Mouse (Mus musculus) G1E (cell line): ENCODE results near the gene Gpr37l1. TPM values are rescaled to one million over a fixed set of nuclear protein-coding genes. Genes with fewer than 3 reads are reported as not detected.

ENCODE experiments used
- ATAC-seq: 2 replicates; pipeline ENCODE4 v1.8.0; 2016; ENCODE audit warnings: mild to moderate bottlenecking; ENCODE audit not compliant: insufficient number of reproducible peaks, poor library complexity, low FRiP score, severe bottlenecking; ENCODE audit errors: extremely low read depth
- DNase-seq: peaks from one replicate; pipeline ENCODE4 v3.0.0; 2012; ENCODE audit warnings: low spot score
- H3K27me3 ChIP-seq: 2 replicates; pipeline ENCODE4 v1.6.1; 2012; ENCODE audit warnings: mild to moderate bottlenecking, low read length, inconsistent platforms; ENCODE audit not compliant: insufficient read depth
- H3K36me3 ChIP-seq: replicated peaks from 2 replicates; pipeline ENCODE3; 2012; ENCODE audit warnings: mild to moderate bottlenecking, inconsistent platforms
- H3K4me1 ChIP-seq: 2 replicates; pipeline ENCODE4 v1.6.1; 2012; ENCODE audit warnings: low read depth, low read length, inconsistent platforms, mixed read lengths; ENCODE audit not compliant: insufficient read depth
- H3K4me3 ChIP-seq: 2 replicates; pipeline ENCODE4 v1.5.1; 2012; ENCODE audit warnings: low read depth, mild to moderate bottlenecking, inconsistent platforms, low read length, moderate library complexity, mixed read lengths
- H3K9me3 ChIP-seq: replicated peaks from 2 replicates; pipeline ENCODE4 v1.6.1; 2012; ENCODE audit warnings: inconsistent platforms
- CTCF ChIP-seq: IDR thresholded peaks from 2 replicates; pipeline ENCODE4 v1.5.1; 2012; ENCODE audit warnings: low read depth, low read length, inconsistent platforms, mixed read lengths
- GATA1 ChIP-seq: IDR thresholded peaks from 2 replicates; pipeline ENCODE4 v1.6.1; 2012; ENCODE audit warnings: borderline replicate concordance, low read length, inconsistent platforms, mixed read lengths
- GATA2 ChIP-seq: IDR thresholded peaks from 2 replicates; pipeline ENCODE4 v1.6.1; 2012; ENCODE audit warnings: low read depth, low read length, inconsistent platforms, borderline replicate concordance
- POLR2AphosphoS5 ChIP-seq: IDR thresholded peaks from 2 replicates; pipeline ENCODE4 v1.6.1; 2012; ENCODE audit warnings: low read depth, low read length, inconsistent platforms; ENCODE audit not compliant: insufficient replicate concordance
- TAL1 ChIP-seq: conservative IDR thresholded peaks from 2 replicates; pipeline ENCODE4 v1.6.1; 2012; ENCODE audit warnings: low read depth, low read length, inconsistent platforms, mixed read lengths
- polyA plus RNA-seq: library from polyadenylated mRNA; stranded (reverse); fragments of >175 nt; gene quantifications from 2 replicates; pipeline ENCODE4 v1.2.3, GENCODE M21; 2012
- total RNA-seq, 2 experiments: library from RNA; stranded (forward) in 1 of 2; stranded (reverse) in 1 of 2; fragments of 200-1000 nt in 1 of 2; fragments of >200 nt in 1 of 2; fragmentation: Nextera tagmentation in 1 of 2; gene quantifications; 2 replicates each; pipeline ENCODE4 v1.2.3; 2014 to 2017

The Gpr37l1 gene
- total and polyA plus RNA-seq, 3 experiments = 0.05 TPM; not detected in 2

GRCm38 (mm10) chr1:135183448-135183847, 16.0 kb upstream of the Gpr37l1 start:
- Histone ChIP-seq H3K36me3 (no peaks in the 10 kb centered on the region), H3K27me3 (peaks cover 66% of the 10 kb centered on the region), H3K4me1 (peaks cover 13% of the 10 kb centered on the region; the same call in 1 of the 2 replicates), H3K4me3 (no peak overlapping the region), H3K9me3 (no peaks in the 10 kb centered on the region)
- no peak for DNase-seq
- TF ChIP-seq GATA1 (no peak), GATA2 (no peak), POLR2AphosphoS5 (no peak), TAL1 (no peak), CTCF (no peak)
- ATAC-seq = no peak

GRCm38 (mm10) chr1:135182975-135183374, 15.5 kb upstream of the Gpr37l1 start:
- Histone ChIP-seq H3K4me1 (peaks cover 13% of the 10 kb centered on the region; the same call in 1 of the 2 replicates), H3K27me3 (peaks cover 64% of the 10 kb centered on the region), H3K4me3 (no peak overlapping the region), H3K9me3 (no peaks in the 10 kb centered on the region), H3K36me3 (no peaks in the 10 kb centered on the region)
- DNase-seq (no peak), ATAC-seq (no peak)
- no peak for TF ChIP-seq POLR2AphosphoS5
- TF ChIP-seq CTCF = no peak
- no peak for TF ChIP-seq TAL1
- no peak for TF ChIP-seq GATA2
- TF ChIP-seq GATA1 = no peak

- no peak for ATAC-seq
- Histone ChIP-seq H3K9me3 (no peaks in the 10 kb centered on the region), H3K4me1 (peaks cover 13% of the 10 kb centered on the region; the same call in 1 of the 2 replicates), H3K4me3 (no peak overlapping the region), H3K36me3 (no peaks in the 10 kb centered on the region), H3K27me3 (peaks cover 68% of the 10 kb centered on the region)
- DNase-seq = no peak
- TF ChIP-seq GATA2 (no peak), CTCF (no peak), GATA1 (no peak), TAL1 (no peak), POLR2AphosphoS5 (no peak)
These were observed 14.6 kb upstream of the Gpr37l1 start for GRCm38 (mm10) chr1:135181880-135182623.

- Histone ChIP-seq H3K4me1 (peaks cover 13% of the 10 kb centered on the region; the same call in 1 of the 2 replicates), H3K36me3 (no peaks in the 10 kb centered on the region), H3K4me3 (no peak overlapping the region), H3K9me3 (no peaks in the 10 kb centered on the region), H3K27me3 (peaks cover 63% of the 10 kb centered on the region)
- ATAC-seq (no peak), DNase-seq (no peak)
- TF ChIP-seq POLR2AphosphoS5 = no peak
- TF ChIP-seq GATA2 = no peak
- no peak for TF ChIP-seq TAL1
These were observed 13.8 kb upstream of the Gpr37l1 start for GRCm38 (mm10) chr1:135181275-135181674.

GRCm38 (mm10) chr1:135180830-135181229, 13.3 kb upstream of the Gpr37l1 start:
- Histone ChIP-seq H3K4me3 (no peak overlapping the region), H3K36me3 (no peaks in the 10 kb centered on the region), H3K9me3 (no peaks in the 10 kb centered on the region), H3K27me3 (peaks cover 61% of the 10 kb centered on the region), H3K4me1 (peaks cover 13% of the 10 kb centered on the region; the same call in 1 of the 2 replicates)
- ATAC-seq = no peak
- TF ChIP-seq GATA1 (no peak), POLR2AphosphoS5 (no peak), TAL1 (no peak), CTCF (no peak)
- no peak for DNase-seq

- no peak for DNase-seq
- no peak overlapping the region for H3K4me3 ChIP-seq
These were observed 11.4 kb upstream of the Gpr37l1 start for GRCm38 (mm10) chr1:135178863-135179262.

More at GRCm38 (mm10) chr1:135178863-135179262, 11.4 kb upstream of the Gpr37l1 start:
- Histone ChIP-seq H3K27me3 (peaks cover 53% of the 10 kb centered on the region), H3K9me3 (no peaks in the 10 kb centered on the region), H3K4me1 (peaks cover 13% of the 10 kb centered on the region; the same call in 1 of the 2 replicates), H3K36me3 (no peaks in the 10 kb centered on the region)
- ATAC-seq = no peak
- TF ChIP-seq POLR2AphosphoS5 = no peak
- no peak for TF ChIP-seq CTCF
- TF ChIP-seq GATA1 = no peak
- no peak for TF ChIP-seq GATA2
- no peak for TF ChIP-seq TAL1
